Mouse (Mus musculus) erythroblast, embryonic 14.5 days (primary cell): ENCODE data around the gene Nbas.

Experiments used
- GATA1 ChIP-seq: IDR thresholded peaks from 2 replicates; pipeline ENCODE4 v1.6.1; 2012; ENCODE audit warnings: low read length, inconsistent platforms, mixed read lengths
- TAL1 ChIP-seq: IDR thresholded peaks from 3 replicates; pipeline ENCODE4 v1.6.1; 2012; ENCODE audit warnings: low read length, inconsistent platforms, mixed read lengths

GRCm38 (mm10) chr12:13360183-13360811 lies 91.4 kb downstream of the Nbas start:
- TF ChIP-seq TAL1 (no peak), GATA1 (no peak)
